Mouse (Mus musculus) hindlimb bud, embryonic 11.5 days (tissue): ENCODE results near the gene Rapgef4.

Experiments
- DNase-seq: peaks from one replicate; pipeline ENCODE4 v3.0.0-alpha.2; 2012; ENCODE audit warnings: low read depth, low spot score; ENCODE audit errors: extremely low spot score

Gene Rapgef4

DNA sequence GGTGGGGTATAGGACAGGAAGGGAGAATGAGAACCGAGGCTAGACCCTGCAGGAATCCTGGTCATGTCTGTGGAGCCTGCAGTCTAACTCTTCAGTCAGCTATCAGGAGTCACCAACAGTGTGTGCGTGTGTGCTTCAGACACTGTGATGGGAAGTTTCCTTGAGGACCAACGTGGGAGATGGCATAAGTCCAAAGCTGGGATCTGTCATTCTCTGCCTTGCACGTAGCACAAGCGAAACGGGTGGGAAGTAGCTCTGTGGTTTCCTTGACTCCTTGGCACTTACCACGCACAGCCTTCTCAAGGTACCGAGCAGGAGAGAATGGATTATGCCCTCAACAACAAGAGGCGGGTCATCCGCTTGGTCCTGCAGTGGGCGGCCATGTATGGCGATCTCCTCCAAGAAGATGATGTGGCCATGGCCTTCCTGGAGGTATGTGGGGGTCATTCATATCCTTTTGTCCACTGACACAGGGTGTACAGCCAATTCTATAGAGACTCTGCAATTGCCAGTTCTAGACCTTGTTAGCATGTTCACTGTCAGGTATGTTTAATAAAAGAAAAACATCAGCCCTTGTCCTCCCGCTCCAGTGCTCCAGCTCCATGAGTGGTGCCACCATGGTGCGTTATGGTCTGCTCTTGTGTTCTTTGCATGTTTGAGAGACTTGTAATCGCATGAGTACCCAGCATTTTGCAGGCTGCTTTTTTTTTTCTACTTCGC, 241.9 kb downstream of the Rapgef4 start:
- no peak for DNase-seq

DNA sequence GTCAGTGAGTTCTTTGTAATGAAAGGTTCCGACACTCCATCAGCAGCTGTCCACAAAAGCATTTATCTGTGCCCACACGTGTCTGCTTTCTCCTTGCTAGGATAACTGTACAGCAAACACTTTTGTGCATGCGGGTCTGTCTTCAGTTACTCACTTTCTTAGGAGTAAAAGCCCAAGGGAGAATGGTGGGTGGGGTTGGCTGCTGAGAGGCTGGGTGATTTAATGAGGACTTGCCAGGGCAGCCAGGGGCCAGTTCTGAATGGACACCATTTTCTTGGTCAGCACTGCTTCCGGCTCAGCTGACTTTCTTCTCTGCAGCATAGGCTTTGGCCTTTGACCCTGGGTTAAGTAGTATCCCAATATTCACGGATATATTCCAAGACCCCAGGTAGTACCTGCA, 242.4 kb downstream of the Rapgef4 start:
- DNase-seq = no peak

GRCm38 (mm10) chr2:72226006-72226405, 245.0 kb downstream of the Rapgef4 start:
- DNase-seq = no peak

GRCm38 (mm10) chr2:72227416-72227815, 246.4 kb downstream of the Rapgef4 start:
- DNase-seq = no peak

GRCm38 (mm10) chr2:72228881-72229280, 247.8 kb downstream of the Rapgef4 start:
- DNase-seq = no peak

DNA sequence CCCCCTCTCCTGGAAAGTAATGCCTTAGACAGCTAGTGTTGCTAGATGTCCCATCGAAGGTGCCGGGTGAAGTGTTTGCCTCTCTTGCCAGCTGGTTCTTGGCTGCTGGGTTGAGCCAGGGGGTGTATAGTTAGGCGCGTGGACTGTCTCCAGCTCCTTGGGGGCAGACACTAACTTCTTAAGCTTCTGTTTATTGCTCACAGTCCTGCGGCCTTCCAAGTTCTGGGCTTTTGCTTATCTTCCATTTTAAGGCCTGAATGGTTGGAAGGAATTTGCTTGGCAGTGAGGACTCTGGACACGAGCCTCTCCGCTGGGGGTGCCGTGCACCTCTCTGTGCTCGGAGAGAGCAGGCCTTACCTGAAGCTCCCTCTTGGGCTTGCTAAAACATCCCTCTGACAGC, 249.5 kb downstream of the Rapgef4 start:
- DNase-seq = no peak

DNA sequence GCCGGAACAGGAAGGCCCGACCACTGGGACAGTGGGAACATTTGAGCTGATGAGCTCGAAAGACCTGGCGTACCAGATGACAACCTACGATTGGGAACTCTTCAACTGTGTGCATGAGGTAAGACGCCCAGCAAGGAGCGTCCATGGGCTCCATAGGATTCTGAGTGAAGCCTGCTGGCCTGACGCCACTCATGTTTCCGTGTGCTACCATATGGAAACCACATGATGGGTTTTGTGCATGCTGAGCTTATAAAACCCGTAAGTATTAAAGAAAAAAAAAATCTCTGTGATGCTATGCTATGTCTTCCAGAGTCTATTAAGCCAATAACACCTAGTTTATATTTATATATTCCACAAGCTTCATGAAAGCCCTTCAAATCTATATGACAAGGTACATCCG, 253.0 kb downstream of the Rapgef4 start:
- DNase-seq = no peak

DNA sequence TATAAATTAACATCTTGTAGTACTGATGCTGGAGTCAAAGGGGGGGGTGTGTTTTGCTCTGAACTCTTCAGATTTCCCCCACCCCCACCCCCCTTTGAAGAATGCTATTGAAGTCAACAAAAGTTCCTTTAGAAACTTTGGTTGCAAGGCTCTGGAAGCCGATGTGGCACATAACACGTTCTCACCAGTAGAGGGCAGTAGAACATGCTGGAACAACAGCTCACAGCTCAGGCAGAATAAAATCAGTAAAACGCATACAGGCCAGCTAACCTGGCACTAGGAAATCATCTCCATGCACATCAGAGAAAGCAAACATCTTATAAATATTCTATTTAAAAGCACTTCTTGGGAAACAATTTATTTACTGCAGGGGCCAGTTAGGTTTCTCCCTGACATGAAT, 253.9 kb downstream of the Rapgef4 start:
- DNase-seq = peak; percentile 77

- no peak for DNase-seq
These were observed 254.4 kb downstream of the Rapgef4 start for GRCm38 (mm10) chr2:72235361-72235901.

- DNase-seq = no peak
These were observed 257.4 kb downstream of the Rapgef4 start for GRCm38 (mm10) chr2:72238421-72238820.

GRCm38 (mm10) chr2:72238925-72239324, 257.9 kb downstream of the Rapgef4 start:
- no peak for DNase-seq

DNA sequence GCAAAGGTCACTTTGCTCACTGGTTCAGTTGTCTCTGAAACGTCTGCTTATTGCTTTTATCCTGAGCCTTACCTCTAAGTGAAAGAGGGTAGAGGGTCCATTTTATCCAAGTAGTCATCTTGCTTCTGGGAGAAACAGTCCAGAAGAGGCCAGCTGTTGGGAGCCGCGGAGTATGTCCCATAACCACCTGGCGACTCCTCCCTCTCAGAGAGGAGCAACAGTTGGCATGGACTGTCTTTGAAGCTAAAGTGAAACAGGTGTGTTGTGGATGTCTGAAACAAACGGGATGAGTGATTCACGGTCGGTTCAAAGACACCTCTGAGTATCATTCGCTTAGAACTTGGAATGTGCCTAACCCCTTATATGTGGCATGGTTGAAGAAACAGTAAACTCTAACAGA, 258.4 kb downstream of the Rapgef4 start:
- no peak for DNase-seq

- no peak for DNase-seq
These were observed 259.0 kb downstream of the Rapgef4 start for GRCm38 (mm10) chr2:72239993-72240392.

DNA sequence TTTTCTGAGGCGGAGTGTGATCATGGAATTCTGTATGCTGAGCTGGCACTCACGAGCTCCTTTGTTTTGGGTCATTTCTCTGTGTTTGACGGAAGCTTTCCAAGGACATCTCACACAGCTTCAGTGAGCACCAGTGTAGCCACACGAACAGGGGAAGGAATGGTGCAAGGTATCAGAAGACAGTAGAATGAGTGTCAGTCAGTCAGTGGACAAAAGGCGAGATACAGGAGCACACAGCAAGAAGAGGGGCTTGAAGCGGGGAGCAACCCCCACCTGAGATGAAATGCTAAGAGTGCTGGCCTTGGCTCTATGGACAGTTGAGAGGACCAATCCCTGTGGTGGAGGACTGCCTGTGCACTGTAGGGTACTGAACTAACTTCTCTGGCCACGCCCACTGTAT, 259.7 kb downstream of the Rapgef4 start:
- no peak for DNase-seq

DNA sequence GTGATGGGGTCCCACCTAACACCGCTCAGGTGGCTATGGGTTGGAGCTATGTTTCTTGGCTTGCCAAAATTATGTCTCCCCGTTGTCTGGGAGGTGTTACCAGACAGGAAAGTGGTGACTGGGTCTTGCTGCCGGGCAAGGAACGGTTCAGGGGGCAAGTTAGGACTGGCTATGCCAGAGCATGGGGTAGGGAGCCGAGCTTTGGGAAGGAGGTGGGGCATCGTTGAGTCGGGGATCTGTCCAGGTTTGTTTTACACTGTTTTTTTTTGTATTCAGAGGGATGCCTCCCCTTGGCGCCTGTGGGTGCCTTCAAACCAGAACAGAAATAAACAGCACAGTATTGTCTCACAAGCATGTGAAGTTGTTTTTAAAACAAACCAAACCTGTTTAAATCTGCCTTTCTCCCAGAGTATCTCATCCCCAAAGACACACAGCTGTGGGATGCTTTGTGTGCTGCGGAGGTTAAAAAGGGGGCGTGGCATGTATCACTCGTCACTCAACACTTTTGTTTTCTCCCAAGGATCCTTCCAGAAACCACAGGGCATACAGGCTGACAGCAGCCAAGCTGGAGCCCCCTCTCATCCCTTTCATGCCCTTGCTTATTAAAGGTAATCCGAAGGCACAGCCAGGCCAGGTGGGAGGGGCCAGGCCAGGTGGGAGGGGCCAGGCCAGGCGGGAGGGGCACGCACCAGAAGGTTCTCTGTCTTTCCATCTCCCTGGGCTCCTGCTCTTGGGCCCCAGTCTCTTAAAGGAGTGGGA, 260.9 kb downstream of the Rapgef4 start:
- DNase-seq = no peak

DNA sequence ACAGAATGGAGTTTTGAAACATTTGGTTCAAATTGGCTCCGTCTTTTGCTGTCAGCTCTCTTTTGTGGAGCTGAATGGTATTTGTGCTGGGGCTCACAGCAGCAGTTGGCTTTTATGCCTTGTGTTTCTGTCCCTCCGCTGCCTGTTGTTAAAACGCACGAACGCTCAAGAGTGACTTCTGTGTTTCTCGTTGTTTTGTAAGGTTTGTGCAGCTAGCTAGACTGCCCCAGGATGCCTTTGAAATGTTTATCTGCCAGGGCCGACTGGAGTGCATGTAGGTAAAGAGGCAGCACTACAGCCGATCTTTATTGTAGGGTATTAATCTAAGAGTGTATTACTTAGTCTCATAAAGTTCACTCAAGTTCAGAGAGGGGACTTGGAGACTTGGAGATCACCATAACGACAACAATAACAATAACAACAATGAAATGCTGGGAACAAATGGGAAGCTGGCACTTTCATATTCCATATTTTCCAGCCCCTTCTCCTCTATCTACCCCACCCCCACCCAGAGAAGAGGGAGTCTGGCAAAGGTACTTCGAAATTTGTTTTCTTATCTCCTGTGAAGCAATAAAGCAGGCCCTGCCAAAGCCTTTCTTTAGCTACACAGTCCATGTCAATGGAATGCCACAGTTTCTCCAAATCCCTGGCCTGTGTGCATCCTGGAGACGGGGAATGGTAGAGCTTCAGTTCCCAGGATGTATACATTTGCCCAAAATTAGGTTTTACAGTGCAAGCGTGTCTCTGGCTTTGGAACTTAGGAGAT, 262.1 kb downstream of the Rapgef4 start:
- no peak for DNase-seq

DNA sequence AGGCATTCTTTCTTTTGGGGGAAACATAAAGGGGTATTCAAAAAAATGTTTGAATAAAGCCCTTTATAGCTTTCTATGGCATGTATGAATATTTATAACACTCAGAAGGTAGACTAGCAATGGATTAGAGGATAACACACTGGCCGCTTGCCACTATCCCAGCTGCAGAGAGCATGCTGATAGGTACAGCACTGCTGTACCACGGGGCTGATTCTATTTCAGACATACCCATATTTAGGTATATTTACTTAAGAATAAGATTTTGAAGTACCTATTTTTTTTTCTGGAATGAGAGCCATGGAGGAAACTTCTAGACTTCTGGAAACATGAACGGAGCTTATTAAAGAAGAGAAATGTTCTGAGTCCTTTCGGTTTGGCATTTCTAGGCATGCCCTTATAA, 264.6 kb downstream of the Rapgef4 start:
- DNase-seq = no peak

DNA sequence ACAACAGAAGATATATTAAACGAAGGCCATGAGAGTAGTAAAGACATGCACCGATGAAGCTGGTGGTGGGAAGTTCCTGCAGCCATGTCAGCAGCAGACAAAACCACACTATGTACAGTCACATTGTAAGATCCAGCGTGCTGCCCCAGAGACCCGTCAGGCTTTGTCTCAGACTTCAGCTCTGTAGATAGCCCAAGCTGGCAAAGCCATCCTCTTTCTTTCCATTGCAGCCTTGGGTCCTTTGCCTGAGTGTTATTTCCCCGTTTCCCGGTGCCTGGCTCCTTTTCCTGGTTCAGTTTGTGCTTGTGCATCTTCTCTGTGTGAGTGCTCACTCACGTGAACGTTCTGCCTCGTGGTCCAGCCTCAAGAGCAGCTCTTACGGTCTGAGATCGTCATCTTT, 265.3 kb downstream of the Rapgef4 start:
- DNase-seq = no peak

GRCm38 (mm10) chr2:72247819-72248218, 266.8 kb downstream of the Rapgef4 start:
- DNase-seq = no peak

DNA sequence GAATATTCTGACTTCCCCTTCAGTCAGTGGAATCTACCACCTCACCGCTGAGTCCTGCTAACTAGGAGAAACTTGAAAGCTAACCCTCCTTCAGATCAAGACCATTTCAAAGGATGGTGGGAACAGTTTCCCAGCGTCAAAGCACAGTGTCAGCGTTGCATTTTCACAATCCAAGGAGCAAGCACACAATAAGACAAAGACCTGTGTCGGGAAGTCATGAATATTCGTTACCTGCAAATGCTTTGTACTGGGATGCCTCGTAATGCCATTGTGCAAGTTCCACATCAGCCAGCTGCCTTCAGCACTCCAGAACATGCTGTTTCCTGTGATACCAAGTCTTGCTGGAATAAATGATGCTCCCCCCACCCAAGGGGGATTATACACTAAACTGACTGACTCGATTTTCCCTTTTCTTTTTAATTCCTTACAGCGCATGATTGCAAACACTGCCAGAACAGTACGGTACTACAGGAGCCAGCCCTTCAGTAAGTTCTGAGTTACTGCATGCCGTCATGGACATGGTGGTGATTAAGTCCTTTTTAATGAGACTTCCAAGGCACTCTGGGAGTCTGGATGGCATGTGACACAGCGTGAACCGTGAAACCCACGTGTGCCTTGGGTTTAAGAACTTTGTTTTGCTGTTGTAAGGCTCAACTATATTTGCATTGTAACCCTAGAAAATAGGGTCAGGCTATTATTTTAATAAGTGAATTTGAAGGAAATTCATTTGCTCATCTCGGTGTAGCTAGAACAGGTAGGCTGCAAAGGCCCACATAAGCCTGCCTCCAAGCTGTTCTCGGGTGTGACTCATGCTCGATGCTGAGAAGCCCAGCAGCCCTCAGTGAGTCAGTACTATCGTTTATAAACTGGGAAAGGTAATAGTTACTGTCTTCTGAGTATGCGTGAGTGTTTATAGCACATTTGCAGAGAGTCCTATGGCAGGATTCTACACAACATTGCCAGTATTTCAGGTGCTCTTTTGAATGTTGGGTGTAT, 271.8 kb downstream of the Rapgef4 start:
- DNase-seq = no peak
